Comparison of ENCODE assay signal across 20 mouse cellular contexts in the genomic region with DNA sequence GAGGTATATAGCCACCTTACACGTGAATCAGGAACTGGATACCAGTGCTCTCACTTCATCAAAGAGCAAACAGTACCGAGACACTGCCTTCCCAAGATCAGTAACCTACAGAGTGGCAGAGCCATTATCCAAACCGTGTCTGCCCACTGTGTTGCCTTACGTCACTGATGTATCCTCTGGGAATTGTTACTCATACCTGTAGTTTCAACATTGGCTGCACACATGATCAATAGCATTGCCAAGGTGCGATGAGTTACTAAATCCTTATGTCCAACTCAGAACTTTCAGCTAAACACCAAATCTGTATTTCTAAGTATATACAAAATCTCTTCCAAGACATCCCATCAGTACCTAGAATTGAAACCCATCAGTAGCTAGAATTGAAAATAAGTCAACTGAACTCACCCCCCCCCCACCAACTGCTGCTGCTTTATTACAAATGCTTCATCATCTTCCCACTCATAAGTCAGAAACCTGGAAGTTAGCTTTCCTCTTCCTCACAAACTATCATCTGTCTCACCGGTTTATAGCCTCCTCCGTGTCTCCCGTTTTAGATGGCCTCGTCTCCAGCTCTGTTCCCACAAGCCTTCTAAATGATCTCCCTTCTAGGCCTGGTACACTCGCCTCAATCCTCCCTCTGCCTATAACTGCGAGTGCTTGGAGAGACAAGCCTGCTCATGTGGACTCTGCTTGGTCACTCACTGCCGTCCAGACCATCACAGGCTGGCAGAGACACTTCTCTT.
A peak's percentile ranks its signal among the peaks of the same experiment; 100 is the strongest.
DNase-seq lines count a peak whose midpoint lies in the region; ATAC-seq and TF ChIP-seq lines count a peak whose summit lies in the region.
"Had no signal": no experiment of that assay in that cellular context is flagged by ENCODE, and none has a peak within 500 bp of the region (broad histone marks: within the 10 kb centered on the region; RNA-seq: fewer than 3 reads in every experiment).

No protein-coding gene starts in this region.

- H3K79me2 ChIP-seq in heart, adult 2 months (replicated peaks; ENCODE audit: control insufficient read depth, insufficient read depth, low read length) = no peaks in the 10 kb centered on the region

- 79% methylated on average over 12 of the region's 12 CpGs for WGBS in heart, adult 2 months
- WGBS in hindbrain, embryonic 13.5 days = 95% methylated on average over 12 of the region's 12 CpGs
- WGBS in hindbrain, embryonic 10.5 days = 92% methylated on average over 12 of the region's 12 CpGs
- WGBS in thymus, adult 2 months = 94% methylated on average over 12 of the region's 12 CpGs

- no peak for TF ChIP-seq POLR2A in heart, adult 2 months (IDR thresholded peaks at IDR 0.05; ENCODE audit: insufficient read depth, low read depth, low read length)
- TF ChIP-seq POLR2A in thymus, adult 2 months (IDR thresholded peaks at IDR 0.05; ENCODE audit: control insufficient read depth, extremely low read depth, insufficient read depth, low read length, poor library complexity) = no peak

- peaks cover 3% of the 10 kb centered on the region for H3K36me3 ChIP-seq in heart, adult 2 months (ENCODE audit: control insufficient read depth, insufficient read depth, low read length)
- H3K36me3 ChIP-seq in hindbrain, embryonic 13.5 days = peaks cover 58% of the 10 kb centered on the region
- H3K36me3 ChIP-seq in hindbrain, embryonic 10.5 days = peaks cover 65% of the 10 kb centered on the region
- no peaks in the 10 kb centered on the region for H3K36me3 ChIP-seq in thymus, adult 2 months (ENCODE audit: control insufficient read depth, insufficient read depth, low read length)
- H3K36me3 ChIP-seq: intestine, embryonic 15.5 days had no signal

- H3K4me3 ChIP-seq in heart, adult 2 months = no peak overlapping the region
- H3K4me3 ChIP-seq in hindbrain, embryonic 13.5 days = no peak overlapping the region
- H3K4me3 ChIP-seq in hindbrain, embryonic 10.5 days = no peak overlapping the region
- no peak overlapping the region for H3K4me3 ChIP-seq in thymus, adult 2 months (ENCODE audit: control insufficient read depth, insufficient read depth, low read length)
- H3K4me3 ChIP-seq: forebrain, embryonic 13.5 days; hindbrain, embryonic 15.5 days; intestine, embryonic 15.5 days; limb, embryonic 15.5 days; liver, embryonic 15.5 days had no signal

- TF ChIP-seq EP300 in heart, adult 2 months (IDR thresholded peaks at IDR 0.05; ENCODE audit: insufficient read depth, low read depth, low read length) = no peak

- no peak overlapping the region for H3K9ac ChIP-seq in heart, adult 2 months (ENCODE audit: low read depth, low read length)
- no peak overlapping the region for H3K9ac ChIP-seq in hindbrain, embryonic 13.5 days
- H3K9ac ChIP-seq: forebrain, embryonic 13.5 days; hindbrain, embryonic 15.5 days; intestine, embryonic 15.5 days; limb, embryonic 15.5 days; liver, embryonic 15.5 days had no signal

- DNase-seq in heart, adult 2 months = no peak
- no peak for DNase-seq in heart, postnatal 25 days (ENCODE audit: low spot score)
- no peak for DNase-seq in hindbrain, embryonic 10.5 days (ENCODE audit: low spot score)
- no peak for DNase-seq in thymus, adult 2 months
- no peak for DNase-seq in thymus, postnatal 25 days
- no peak for DNase-seq in Muller cell, postnatal 12 days (ENCODE audit: inconsistent ontology term)
- DNase-seq: cerebellum, adult 9-10 months; gastrocnemius, postnatal 25 days; kidney, adult 9 months; kidney, postnatal 4 days; retina, postnatal 1 day; thymus, adult 18-20 months had no signal

- no peaks in the 10 kb centered on the region for H3K9me3 ChIP-seq in hindbrain, embryonic 13.5 days
- H3K9me3 ChIP-seq in hindbrain, embryonic 10.5 days = no peaks in the 10 kb centered on the region
- H3K9me3 ChIP-seq: forebrain, embryonic 13.5 days; hindbrain, embryonic 15.5 days; intestine, embryonic 15.5 days; limb, embryonic 15.5 days; liver, embryonic 15.5 days had no signal

- no peak for TF ChIP-seq CTCF in heart, adult 2 months (IDR thresholded peaks at IDR 0.05)
- TF ChIP-seq CTCF in thymus, adult 2 months (IDR thresholded peaks at IDR 0.05; ENCODE audit: borderline replicate concordance, control insufficient read depth, extremely low read depth, insufficient read depth, low read length, poor library complexity) = no peak

- intact Hi-C loops in heart, adult 2 months (cut with DNase I) = no loop called here
- intact Hi-C loops in heart, postnatal 25 days (cut with DNase I) = no loop called here

- no peak overlapping the region for H3K4me2 ChIP-seq in hindbrain, embryonic 13.5 days
- H3K4me2 ChIP-seq: forebrain, embryonic 13.5 days; hindbrain, embryonic 15.5 days; intestine, embryonic 15.5 days; limb, embryonic 15.5 days; liver, embryonic 15.5 days; midbrain, embryonic 11.5 days had no signal

- H3K27me3 ChIP-seq in heart, adult 2 months (ENCODE audit: control insufficient read depth, insufficient read depth, low read length) = no peaks in the 10 kb centered on the region
- H3K27me3 ChIP-seq in hindbrain, embryonic 13.5 days = no peaks in the 10 kb centered on the region
- H3K27me3 ChIP-seq in hindbrain, embryonic 10.5 days (ENCODE audit: insufficient read depth, poor library complexity, severe bottlenecking) = no peaks in the 10 kb centered on the region
- no peaks in the 10 kb centered on the region for H3K27me3 ChIP-seq in thymus, adult 2 months (ENCODE audit: control insufficient read depth, insufficient read depth, low read length)
- H3K27me3 ChIP-seq: forebrain, embryonic 13.5 days; hindbrain, embryonic 15.5 days; intestine, embryonic 15.5 days; limb, embryonic 15.5 days; liver, embryonic 15.5 days had no signal

- peaks cover 2% of the 10 kb centered on the region; the same call in 1 of the 2 replicates for H3K4me1 ChIP-seq in heart, adult 2 months (ENCODE audit: control insufficient read depth, insufficient read depth, low read length)
- H3K4me1 ChIP-seq in hindbrain, embryonic 13.5 days (replicated peaks) = no peaks in the 10 kb centered on the region
- no peaks in the 10 kb centered on the region for H3K4me1 ChIP-seq in hindbrain, embryonic 10.5 days (replicated peaks)
- peaks cover 36% of the 10 kb centered on the region for H3K4me1 ChIP-seq in thymus, adult 2 months (replicated peaks; ENCODE audit: control insufficient read depth, insufficient read depth, low read length)
- H3K4me1 ChIP-seq: forebrain, embryonic 13.5 days; hindbrain, embryonic 15.5 days; intestine, embryonic 15.5 days; limb, embryonic 15.5 days; liver, embryonic 15.5 days had no signal

- H3K27ac ChIP-seq in heart, adult 2 months = 0 out of 2 replicates have a peak overlapping the region, but pooled peaks have one; percentile 12
- H3K27ac ChIP-seq in hindbrain, embryonic 13.5 days = 0 out of 2 replicates have a peak overlapping the region, but pooled peaks have one; percentile 8
- H3K27ac ChIP-seq in hindbrain, embryonic 10.5 days = no peak overlapping the region
- peak overlapping the region; percentile 48; the same call in 1 of the 2 replicates for H3K27ac ChIP-seq in thymus, adult 2 months (ENCODE audit: control insufficient read depth, insufficient read depth, low read length)
- H3K27ac ChIP-seq: forebrain, embryonic 13.5 days; hindbrain, embryonic 15.5 days; intestine, embryonic 15.5 days; limb, embryonic 15.5 days; liver, embryonic 15.5 days; macrophage had no signal

- ATAC-seq in hindbrain, embryonic 13.5 days (ENCODE audit: low FRiP score) = no peak
- ATAC-seq: forebrain, embryonic 13.5 days; intestine, embryonic 15.5 days had no signal
